Mouse (Mus musculus) lung, postnatal 0 days (tissue): ENCODE data around the gene Rrnad1.

Experiments
- CTCF ChIP-seq: IDR thresholded peaks from 2 replicates; pipeline ENCODE4 v1.5.1; 2016; ENCODE audit warnings: antibody characterized with exemption, mild to moderate bottlenecking
- EP300 ChIP-seq: IDR thresholded peaks from 2 replicates; pipeline ENCODE4 v1.6.1; 2016; ENCODE audit warnings: antibody characterized with exemption, mild to moderate bottlenecking, control low read depth

DNA sequence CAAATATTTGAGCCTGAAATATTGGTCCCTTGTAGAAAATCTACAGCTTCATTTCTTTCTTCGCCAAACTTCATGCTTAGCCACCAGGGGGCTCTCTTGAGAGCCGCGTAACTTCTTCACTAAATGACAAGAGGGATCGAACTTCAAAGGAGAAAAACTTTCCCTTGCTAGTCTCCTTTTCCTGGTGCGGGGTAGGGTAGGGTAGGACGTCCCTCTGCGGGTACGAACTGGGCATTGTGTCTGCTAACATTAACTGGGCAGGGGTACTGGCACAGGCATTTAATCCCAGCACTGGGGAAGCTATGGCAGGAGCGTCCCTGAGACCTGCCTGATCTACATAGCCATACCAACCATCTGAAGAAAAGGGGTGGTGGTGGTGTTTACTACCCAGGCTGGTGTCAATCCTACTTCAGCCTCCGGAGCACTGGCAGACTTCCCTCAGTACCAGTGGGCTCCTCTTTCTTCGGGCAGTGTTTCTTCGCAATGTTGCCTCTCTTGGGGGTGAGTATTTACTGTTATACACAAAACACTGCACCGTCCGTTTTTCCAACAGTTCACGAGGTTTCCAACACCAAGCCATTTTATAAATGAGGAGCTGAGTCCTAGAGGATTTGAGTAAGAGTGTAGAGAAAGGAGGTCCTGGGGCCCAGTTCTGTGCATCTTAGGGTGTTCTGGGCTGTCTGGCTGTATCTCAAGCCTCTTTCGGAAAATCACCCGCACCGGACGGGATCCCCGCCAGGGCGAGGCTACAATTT is 39.8 kb upstream of the Rrnad1 start:
- TF ChIP-seq CTCF (peak; percentile 80), EP300 (peak; percentile 18; the same call in 1 of the 2 replicates)
